Mouse (Mus musculus): ENCODE data around the gene Mum1. TPM values are rescaled to one million over a fixed set of nuclear protein-coding genes. Genes with fewer than 3 reads are reported as not detected.
A peak's percentile ranks its signal among the peaks of the same experiment; 100 is the strongest.

The Mum1 gene
- total and polyA plus RNA-seq, 2 experiments from 2014 or later = 45.8 to 49.3 TPM

GRCm38 (mm10) chr10:80194441-80194840 is 31.8 kb upstream of the Mum1 start:
- Histone ChIP-seq H3K27ac (no peak overlapping the region), H3K9ac (replicated peaks; ENCODE audit: low read length) (no peak overlapping the region)
- 47% methylated on average over 8 of the region's 8 CpGs for WGBS

GRCm38 (mm10) chr10:80196167-80196566 is 30.1 kb upstream of the Mum1 start:
- DNase-seq (ENCODE audit: low spot score) (no peak), ATAC-seq (no peak)
- Histone ChIP-seq H3K4me3 (ENCODE audit: low read length) (no peak overlapping the region), H3K27ac (no peak overlapping the region), H3K36me3 (ENCODE audit: insufficient read depth, low read length) (no peaks in the 10 kb centered on the region), H3K4me1 (ENCODE audit: insufficient read depth, low read length) (no peaks in the 10 kb centered on the region), H3K9ac (replicated peaks; ENCODE audit: low read length) (no peak overlapping the region), H3K27me3 (ENCODE audit: insufficient read depth, low read length) (peaks cover 4% of the 10 kb centered on the region; the same call in 1 of the 2 replicates), H3K9me3 (ENCODE audit: low read length) (no peaks in the 10 kb centered on the region), H3K4me2 (ENCODE audit: low read depth, low read length) (no peak overlapping the region)
- TF ChIP-seq CTCF (IDR thresholded peaks at IDR 0.05; ENCODE audit: low read depth) = no peak
- WGBS = 76% methylated on average over 1 of the region's 1 CpGs

More at GRCm38 (mm10) chr10:80194441-80194840, 31.8 kb upstream of the Mum1 start:
- H3K27me3 ChIP-seq (ENCODE audit: insufficient read depth, low read length) = peaks cover 4% of the 10 kb centered on the region; the same call in 1 of the 2 replicates
- DNase-seq (ENCODE audit: low spot score) = no peak
- H3K36me3 ChIP-seq (ENCODE audit: insufficient read depth, low read length) = no peaks in the 10 kb centered on the region
- H3K4me1 ChIP-seq (ENCODE audit: insufficient read depth, low read length) = no peaks in the 10 kb centered on the region
- H3K4me3 ChIP-seq (ENCODE audit: low read length) = no peak overlapping the region
- ATAC-seq = no peak
- TF ChIP-seq CTCF (IDR thresholded peaks at IDR 0.05; ENCODE audit: low read depth) = no peak
- H3K4me2 ChIP-seq (ENCODE audit: low read depth, low read length) = no peak overlapping the region
- no peaks in the 10 kb centered on the region for H3K9me3 ChIP-seq (ENCODE audit: low read length)

- DNase-seq (ENCODE audit: low spot score) (no peak), ATAC-seq (no peak)
- no peak for TF ChIP-seq CTCF (IDR thresholded peaks at IDR 0.05; ENCODE audit: low read depth)
- Histone ChIP-seq H3K27me3 (ENCODE audit: insufficient read depth, low read length) (peaks cover 4% of the 10 kb centered on the region; the same call in 1 of the 2 replicates), H3K9ac (replicated peaks; ENCODE audit: low read length) (no peak overlapping the region), H3K4me2 (ENCODE audit: low read depth, low read length) (no peak overlapping the region), H3K27ac (no peak overlapping the region), H3K36me3 (ENCODE audit: insufficient read depth, low read length) (no peaks in the 10 kb centered on the region), H3K9me3 (ENCODE audit: low read length) (no peaks in the 10 kb centered on the region), H3K4me1 (ENCODE audit: insufficient read depth, low read length) (no peaks in the 10 kb centered on the region), H3K4me3 (ENCODE audit: low read length) (no peak overlapping the region)
- WGBS = 44% methylated on average over 33 of the region's 33 CpGs
Observed at GRCm38 (mm10) chr10:80196778-80197581, 29.3 kb upstream of the Mum1 start.

- Histone ChIP-seq H3K36me3 (ENCODE audit: insufficient read depth, low read length) (no peaks in the 10 kb centered on the region), H3K4me2 (ENCODE audit: low read depth, low read length) (no peak overlapping the region), H3K27me3 (ENCODE audit: insufficient read depth, low read length) (no peaks in the 10 kb centered on the region), H3K4me1 (ENCODE audit: insufficient read depth, low read length) (no peaks in the 10 kb centered on the region), H3K9me3 (ENCODE audit: low read length) (no peaks in the 10 kb centered on the region), H3K4me3 (ENCODE audit: low read length) (no peak overlapping the region), H3K27ac (no peak overlapping the region), H3K9ac (replicated peaks; ENCODE audit: low read length) (no peak overlapping the region)
- 46% methylated on average over 3 of the region's 3 CpGs for WGBS
- peak; percentile 90 for DNase-seq (ENCODE audit: low spot score)
- TF ChIP-seq CTCF (IDR thresholded peaks at IDR 0.05; ENCODE audit: low read depth) = peak; percentile 90
- peak; percentile 66; the same call in 1 of the 2 replicates for ATAC-seq
Observed at GRCm38 (mm10) chr10:80199440-80200008, 26.7 kb upstream of the Mum1 start.

- Histone ChIP-seq H3K4me1 (ENCODE audit: insufficient read depth, low read length) (no peaks in the 10 kb centered on the region), H3K9me3 (ENCODE audit: low read length) (no peaks in the 10 kb centered on the region), H3K27ac (no peak overlapping the region), H3K4me3 (ENCODE audit: low read length) (no peak overlapping the region), H3K4me2 (ENCODE audit: low read depth, low read length) (no peak overlapping the region), H3K9ac (replicated peaks; ENCODE audit: low read length) (no peak overlapping the region), H3K36me3 (ENCODE audit: insufficient read depth, low read length) (no peaks in the 10 kb centered on the region), H3K27me3 (ENCODE audit: insufficient read depth, low read length) (no peaks in the 10 kb centered on the region)
- DNase-seq (ENCODE audit: low spot score) = no peak
- no peak for TF ChIP-seq CTCF (IDR thresholded peaks at IDR 0.05; ENCODE audit: low read depth)
- ATAC-seq = no peak
- 68% methylated on average over 6 of the region's 6 CpGs for WGBS
Observed at GRCm38 (mm10) chr10:80200485-80200884, 25.7 kb upstream of the Mum1 start.

- TF ChIP-seq CTCF (IDR thresholded peaks at IDR 0.05; ENCODE audit: low read depth) = no peak
- Histone ChIP-seq H3K9me3 (ENCODE audit: low read length) (no peaks in the 10 kb centered on the region), H3K4me3 (ENCODE audit: low read length) (no peak overlapping the region), H3K9ac (replicated peaks; ENCODE audit: low read length) (no peak overlapping the region), H3K27ac (no peak overlapping the region), H3K36me3 (ENCODE audit: insufficient read depth, low read length) (no peaks in the 10 kb centered on the region), H3K4me2 (ENCODE audit: low read depth, low read length) (no peak overlapping the region), H3K27me3 (ENCODE audit: insufficient read depth, low read length) (no peaks in the 10 kb centered on the region), H3K4me1 (ENCODE audit: insufficient read depth, low read length) (no peaks in the 10 kb centered on the region)
- WGBS = 12% methylated on average over 7 of the region's 7 CpGs
- no peak for ATAC-seq
- no peak for DNase-seq (ENCODE audit: low spot score)
Observed at GRCm38 (mm10) chr10:80204055-80204454, 22.2 kb upstream of the Mum1 start.

- Histone ChIP-seq H3K9me3 (ENCODE audit: low read length) (no peaks in the 10 kb centered on the region), H3K27me3 (ENCODE audit: insufficient read depth, low read length) (no peaks in the 10 kb centered on the region), H3K36me3 (ENCODE audit: insufficient read depth, low read length) (no peaks in the 10 kb centered on the region), H3K4me3 (ENCODE audit: low read length) (no peak overlapping the region), H3K9ac (replicated peaks; ENCODE audit: low read length) (no peak overlapping the region), H3K27ac (no peak overlapping the region), H3K4me2 (ENCODE audit: low read depth, low read length) (no peak overlapping the region), H3K4me1 (ENCODE audit: insufficient read depth, low read length) (no peaks in the 10 kb centered on the region)
- no peak for ATAC-seq
- TF ChIP-seq CTCF (IDR thresholded peaks at IDR 0.05; ENCODE audit: low read depth) = no peak
- no peak for DNase-seq (ENCODE audit: low spot score)
- 48% methylated on average over 1 of the region's 1 CpGs for WGBS
Observed at GRCm38 (mm10) chr10:80207201-80207600, 19.0 kb upstream of the Mum1 start.

Measured in hindbrain, postnatal 0 days (tissue).